Mouse (Mus musculus) cerebral cortex, adult 2 months (tissue): ENCODE data around the gene Olfr194.

Source experiments
- WGBS: fragments of 180-500 bp; shearing (Covaris S2); methylation state at CpG from one replicate; pipeline ENCODE4 v1.1.7; 2018; 5-methylcytosine and 5-hydroxymethylcytosine counted together

Olfr194 gene

GRCm38 (mm10) chr16:59120969-59121368 is at the start of gene Olfr194:
Olfr194 (minus strand) TSS chr16:59121069.

GRCm38 (mm10) chr16:59170354-59170753 is 49.5 kb upstream of the Olfr194 start, which contains the start of gene Olfr196:
Olfr196 (minus strand) TSS chr16:59170454.
- 78% methylated on average over 3 of the region's 3 CpGs for WGBS

- WGBS = 87% methylated on average over 2 of the region's 2 CpGs
Measured at GRCm38 (mm10) chr16:59151996-59152395, 31.1 kb upstream of the Olfr194 start.

GRCm38 (mm10) chr16:59146746-59147145 is 25.9 kb upstream of the Olfr194 start, which contains the start of gene Olfr195:
Olfr195 (plus strand) TSS chr16:59147046.
- WGBS = 90% methylated on average over 1 of the region's 1 CpGs

- 51% methylated on average over 1 of the region's 1 CpGs for WGBS
Measured at GRCm38 (mm10) chr16:59130740-59131139, 9.9 kb upstream of the Olfr194 start.

GRCm38 (mm10) chr16:59111781-59112180 is 9.1 kb downstream of the Olfr194 start, which contains the start of gene Olfr193:
Olfr193 (minus strand) TSS chr16:59111881.
- 82% methylated on average over 1 of the region's 1 CpGs for WGBS

GRCm38 (mm10) chr16:59108522-59108921 is 12.3 kb downstream of the Olfr194 start:
- 47% methylated on average over 5 of the region's 5 CpGs for WGBS

- 87% methylated on average over 2 of the region's 2 CpGs for WGBS
Measured at GRCm38 (mm10) chr16:59105312-59105711, 15.6 kb downstream of the Olfr194 start.

- 57% methylated on average over 1 of the region's 1 CpGs for WGBS
Measured at GRCm38 (mm10) chr16:59089722-59090121, 31.1 kb downstream of the Olfr194 start, which contains the start of gene Olfr191. Olfr191 (minus strand) TSS chr16:59089822.

GRCm38 (mm10) chr16:59081113-59081512 is 39.8 kb downstream of the Olfr194 start:
- WGBS = 88% methylated on average over 2 of the region's 2 CpGs

GRCm38 (mm10) chr16:59077905-59078304 is 43.0 kb downstream of the Olfr194 start, which contains the start of gene Olfr190:
Olfr190 (minus strand) TSS chr16:59078005.
- 91% methylated on average over 5 of the region's 5 CpGs for WGBS

- 87% methylated on average over 1 of the region's 1 CpGs for WGBS
Measured at GRCm38 (mm10) chr16:59073520-59073919, 47.3 kb downstream of the Olfr194 start.
